Mouse (Mus musculus) cerebellum, postnatal 4 days (tissue): ENCODE measurements around the gene Gm29554.
"Not testable (repeated sequence)": the region's sequence is repeated elsewhere in the genome, so short reads cannot be mapped to it uniquely, and the experiment has no call there.

Experiments
- DNase-seq, 2 experiments: peaks; one replicate each; pipeline ENCODE4 v3.0.0; 2022; ENCODE audit warnings: low spot score in 2 of 2, mixed read lengths in 1 of 2

The Gm29554 gene

GRCm38 (mm10) chrY:12273632-12274031 lies at the start of gene Gm29554:
Gene Gm29554 (plus strand): TSS chrY:12273932.
- not testable (repeated sequence) for DNase-seq
